30 mouse cellular contexts compared by ENCODE assay signal in the genomic region with DNA sequence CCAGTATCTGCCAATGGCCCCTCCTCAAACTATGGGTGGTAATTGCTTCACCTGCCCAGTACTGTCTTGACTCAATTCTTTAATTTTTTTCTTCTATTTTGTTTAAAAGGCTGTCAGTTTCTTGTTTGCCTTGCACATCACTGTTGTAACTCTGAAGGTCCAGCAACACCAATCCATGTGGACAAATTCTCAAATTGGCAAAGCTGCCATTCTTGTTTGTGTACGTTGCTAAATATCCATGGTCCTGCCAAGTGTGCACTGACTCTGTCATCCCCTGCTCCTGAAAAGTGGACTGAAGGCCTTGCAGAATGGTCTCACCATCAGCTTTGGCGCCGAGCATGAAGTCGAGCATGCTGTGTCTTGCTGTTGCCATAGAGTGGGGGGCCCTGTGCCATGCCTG.
"Had no signal": no experiment of that assay in that cellular context is flagged by ENCODE, and none has a peak within 500 bp of the region (broad histone marks: within the 10 kb centered on the region; RNA-seq: fewer than 3 reads in every experiment).

No protein-coding gene starts in this region.

- H3K9ac ChIP-seq: limb, embryonic 12.5 days; limb, embryonic 13.5 days; limb, embryonic 15.5 days; liver, embryonic 13.5 days; liver, embryonic 14.5 days; liver, embryonic 15.5 days; lung, embryonic 14.5 days; lung, embryonic 15.5 days; midbrain, embryonic 12.5 days; midbrain, embryonic 13.5 days; midbrain, embryonic 15.5 days; neural tube, embryonic 12.5 days had no signal

- H3K4me2 ChIP-seq: limb, embryonic 12.5 days; limb, embryonic 13.5 days; limb, embryonic 15.5 days; liver, embryonic 11.5 days; liver, embryonic 13.5 days; liver, embryonic 15.5 days; lung, embryonic 14.5 days; lung, embryonic 15.5 days; midbrain, embryonic 11.5 days; midbrain, embryonic 12.5 days; midbrain, embryonic 13.5 days; midbrain, embryonic 15.5 days; neural tube, embryonic 12.5 days had no signal

- ATAC-seq: lung, postnatal 0 days; midbrain, embryonic 13.5 days; midbrain, embryonic 15.5 days; midbrain, embryonic 16.5 days had no signal

- H3K9me3 ChIP-seq: limb, embryonic 10.5 days; limb, embryonic 12.5 days; limb, embryonic 13.5 days; limb, embryonic 15.5 days; liver, embryonic 13.5 days; liver, embryonic 15.5 days; lung, embryonic 15.5 days; midbrain, embryonic 10.5 days; midbrain, embryonic 12.5 days; midbrain, embryonic 13.5 days; midbrain, embryonic 15.5 days; neural tube, embryonic 12.5 days had no signal

- DNase-seq: left cerebral cortex, postnatal 4 days; liver, embryonic 13.5 days; lung, adult 18-20 months; lung, adult 2 months; lung, embryonic 14.5 days; lung, postnatal 10 days; lung, postnatal 14 days; lung, postnatal 36 days; lung, postnatal 4 days; midbrain, embryonic 14.5 days had no signal

- H3K27ac ChIP-seq: left cerebral cortex, adult 2 months; limb, embryonic 10.5 days; limb, embryonic 12.5 days; limb, embryonic 13.5 days; limb, embryonic 15.5 days; liver, embryonic 13.5 days; liver, embryonic 14.5 days; liver, embryonic 15.5 days; lung, embryonic 15.5 days; macrophage; midbrain, embryonic 10.5 days; midbrain, embryonic 12.5 days; midbrain, embryonic 13.5 days; midbrain, embryonic 15.5 days; neural tube, embryonic 12.5 days had no signal

- H3K4me3 ChIP-seq: left cerebral cortex, adult 2 months; limb, embryonic 10.5 days; limb, embryonic 12.5 days; limb, embryonic 13.5 days; limb, embryonic 15.5 days; liver, embryonic 13.5 days; liver, embryonic 15.5 days; lung, embryonic 15.5 days; megakaryocyte, embryonic 14.5 days; midbrain, embryonic 10.5 days; midbrain, embryonic 12.5 days; midbrain, embryonic 13.5 days; midbrain, embryonic 15.5 days; myocyte; neural tube, embryonic 12.5 days had no signal

- H3K36me3 ChIP-seq: limb, embryonic 10.5 days; limb, embryonic 12.5 days; limb, embryonic 13.5 days; limb, embryonic 15.5 days; liver, embryonic 13.5 days; liver, embryonic 15.5 days; lung, embryonic 15.5 days; midbrain, embryonic 10.5 days; midbrain, embryonic 12.5 days; midbrain, embryonic 13.5 days; midbrain, embryonic 15.5 days; neural tube, embryonic 12.5 days had no signal

- H3K27me3 ChIP-seq: limb, embryonic 12.5 days; limb, embryonic 13.5 days; limb, embryonic 15.5 days; lung, embryonic 15.5 days; midbrain, embryonic 12.5 days; midbrain, embryonic 13.5 days; midbrain, embryonic 15.5 days; neural tube, embryonic 12.5 days had no signal

- H3K4me1 ChIP-seq: limb, embryonic 10.5 days; limb, embryonic 12.5 days; limb, embryonic 13.5 days; limb, embryonic 15.5 days; liver, embryonic 13.5 days; liver, embryonic 15.5 days; lung, embryonic 15.5 days; megakaryocyte, embryonic 14.5 days; midbrain, embryonic 10.5 days; midbrain, embryonic 12.5 days; midbrain, embryonic 13.5 days; midbrain, embryonic 15.5 days; neural tube, embryonic 12.5 days had no signal
